Mouse (Mus musculus): ENCODE measurements around the gene Tomm6.

- TF ChIP-seq CTCF (IDR thresholded peaks at IDR 0.05; ENCODE audit: insufficient read depth, low read length) (no peak), POLR2A (IDR thresholded peaks at IDR 0.05; ENCODE audit: borderline replicate concordance, extremely low read depth, low read depth, low read length) (no peak)
Measured at GRCm38 (mm10) chr17:47710036-47710435, 21.9 kb upstream of the Tomm6 start.
